Mouse (Mus musculus) frontal cortex, adult 2 months (tissue): ENCODE data around the gene Lbhd2. TPM values are rescaled to one million over a fixed set of nuclear protein-coding genes. Genes with fewer than 3 reads are reported as not detected.

Experiments used
- DNase-seq, 2 experiments: peaks; one replicate each; pipeline ENCODE4 v3.0.0; 2022; ENCODE audit warnings: low spot score in 1 of 2; ENCODE audit errors: extremely low spot score in 1 of 2
- polyA plus RNA-seq: library from polyadenylated mRNA; depleted of rRNA; stranded (reverse); fragments of >200 nt; gene quantifications from 2 replicates; pipeline ENCODE4 v1.2.3, GENCODE M21; 2012; rRNA removed

Gene Lbhd2
- polyA plus RNA-seq, 1 experiment, result 23.2 TPM

GRCm38 (mm10) chr12:111445890-111446613 is 39.4 kb downstream of the Lbhd2 start:
- DNase-seq, result no peak

- DNase-seq, result no peak
Observed at GRCm38 (mm10) chr12:111446745-111447144, 40.1 kb downstream of the Lbhd2 start.

DNA sequence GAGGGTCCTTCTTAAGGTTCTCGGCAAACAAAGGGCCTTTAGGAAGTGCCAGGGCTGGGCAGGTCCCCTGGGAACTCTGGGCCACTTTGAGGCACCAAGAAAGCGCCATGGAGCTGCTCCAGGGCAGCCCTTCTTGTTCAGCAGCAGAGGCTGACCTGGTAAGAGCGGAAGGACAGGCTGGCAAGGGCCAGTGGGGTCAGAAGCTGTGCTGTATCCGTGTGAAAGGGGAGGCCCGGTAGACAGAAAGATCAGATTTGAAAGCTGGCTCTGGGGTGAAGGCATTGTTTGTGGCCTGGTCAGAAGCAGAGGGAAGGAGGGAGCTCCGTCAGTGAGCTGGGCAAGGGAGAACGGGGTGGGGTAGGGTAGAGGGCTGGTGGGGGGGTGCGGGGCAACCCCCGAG is 40.7 kb downstream of the Lbhd2 start:
- DNase-seq, result no peak

- no peak for DNase-seq
Observed at GRCm38 (mm10) chr12:111447898-111448760, 41.5 kb downstream of the Lbhd2 start.

DNA sequence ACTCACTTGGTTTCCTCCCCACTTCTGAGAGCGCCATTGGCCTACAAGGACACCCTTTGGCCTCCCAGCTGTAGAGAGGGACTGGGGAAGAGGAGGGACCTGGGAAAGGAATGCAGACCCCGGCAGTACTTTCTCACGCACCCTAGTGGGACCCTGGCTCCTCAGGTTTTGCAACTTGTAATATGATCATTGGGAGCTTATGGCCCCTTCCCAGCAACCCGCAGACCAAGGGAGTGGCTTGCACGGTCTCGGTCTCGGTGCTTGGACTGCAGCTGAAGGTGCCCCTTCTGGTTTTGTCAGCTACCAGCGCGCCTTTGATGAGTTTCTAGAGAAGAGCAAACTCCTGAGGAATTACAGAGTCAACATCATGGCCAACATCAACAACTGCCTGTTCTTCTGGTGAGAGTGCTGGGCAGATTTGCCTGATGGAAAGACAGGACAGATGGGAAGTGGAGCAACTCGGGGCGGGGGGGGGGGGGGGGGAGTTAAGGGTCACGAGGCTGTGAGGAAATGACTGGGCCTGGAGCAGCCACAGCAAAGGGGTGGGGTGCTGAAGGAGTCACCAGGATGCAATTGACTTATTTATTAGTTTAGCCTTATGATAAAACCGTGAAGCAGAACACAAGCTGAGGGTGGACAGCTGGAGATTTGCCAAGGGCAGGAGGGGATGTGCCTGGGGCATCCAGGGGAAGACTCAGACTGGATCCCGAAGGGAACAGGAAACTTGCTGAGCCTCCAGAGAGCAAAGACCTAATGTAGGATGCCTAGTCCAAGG is 42.5 kb downstream of the Lbhd2 start:
- DNase-seq, result no peak

GRCm38 (mm10) chr12:111450359-111450758 is 43.8 kb downstream of the Lbhd2 start:
- no peak for DNase-seq

- DNase-seq, result no peak
Observed at GRCm38 (mm10) chr12:111451561-111451960, 45.0 kb downstream of the Lbhd2 start.

DNA sequence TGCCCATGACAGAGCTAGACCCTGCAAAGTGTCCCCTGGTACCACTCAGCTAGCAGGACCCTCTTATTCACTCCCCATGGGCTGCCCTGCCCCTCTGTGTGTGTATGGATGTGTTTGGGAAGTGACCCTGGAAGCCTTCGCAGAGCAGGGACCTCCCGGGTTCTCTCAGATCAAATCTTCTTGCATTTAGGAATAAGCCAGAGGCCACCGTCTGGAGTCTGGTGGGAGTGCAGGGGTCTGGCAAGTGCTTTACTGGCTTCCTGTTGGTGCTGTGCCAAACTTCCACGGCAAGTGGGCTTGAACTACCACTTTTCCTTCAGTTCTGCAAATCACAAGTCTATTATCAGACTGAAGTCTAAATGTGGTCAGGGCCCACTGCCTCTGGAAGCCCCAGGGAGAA is 47.4 kb downstream of the Lbhd2 start:
- no peak for DNase-seq

GRCm38 (mm10) chr12:111454543-111455280 is 48.1 kb downstream of the Lbhd2 start:
- no peak for DNase-seq

DNA sequence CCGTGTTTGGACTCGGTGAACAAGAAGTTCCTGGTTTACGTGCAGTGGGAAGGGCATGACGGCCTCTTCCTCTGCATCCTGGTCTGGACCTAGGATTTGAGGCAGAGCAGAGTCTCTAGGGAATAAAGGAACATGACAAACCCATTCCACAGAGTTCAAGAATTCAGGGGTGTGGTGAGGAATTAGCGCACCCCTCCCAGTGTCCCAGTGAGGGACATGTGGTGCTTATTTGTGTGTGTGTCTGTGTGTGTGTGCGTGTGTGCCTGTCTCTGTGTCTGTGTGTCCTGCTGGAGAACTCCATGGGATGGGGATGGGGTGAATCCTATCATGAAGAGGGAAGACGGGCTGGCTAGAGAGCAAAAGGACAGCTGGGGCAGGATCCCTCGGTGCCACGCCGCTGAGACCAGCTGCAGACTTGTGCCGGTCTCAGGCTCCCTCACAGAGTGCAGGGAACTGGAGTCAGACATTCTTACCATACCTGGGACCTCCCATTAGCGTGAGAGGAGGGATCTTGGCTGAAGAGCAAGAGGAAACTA is 48.8 kb downstream of the Lbhd2 start:
- no peak for DNase-seq

GRCm38 (mm10) chr12:111455860-111456259 is 49.3 kb downstream of the Lbhd2 start:
- no peak for DNase-seq

DNA sequence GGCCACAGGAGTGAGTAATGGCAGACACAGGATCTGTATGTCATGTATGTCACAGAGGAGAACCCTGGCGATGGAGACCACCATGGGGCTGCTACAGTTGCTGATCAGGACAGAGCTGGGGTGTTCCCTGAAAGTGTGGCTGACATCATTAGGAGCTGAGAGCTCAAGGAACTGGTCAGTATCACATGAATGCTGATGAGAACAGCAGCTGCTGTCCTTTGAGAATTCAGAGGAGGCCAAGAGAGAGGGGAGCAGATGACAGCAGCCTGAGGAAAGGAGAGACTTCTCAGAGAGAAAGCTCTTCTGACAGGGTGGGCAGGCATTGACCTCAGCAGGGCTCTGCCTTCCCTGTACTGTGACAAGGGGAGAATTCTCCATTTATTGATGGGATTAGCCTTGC is 51.1 kb downstream of the Lbhd2 start:
- DNase-seq, result no peak

Other genes with a start within 250 kb of the Lbhd2 start
- 28.0 and 28.5 TPM in 2 replicates for gene Traf3, start 240.4 kb upstream of the Lbhd2 start, polyA plus RNA-seq
- not detected in 2 replicates for gene 4930595D18Rik, start 222.3 kb upstream of the Lbhd2 start, polyA plus RNA-seq
- 11.3 and 15.5 TPM in 2 replicates for gene Amn, start 135.7 kb upstream of the Lbhd2 start, polyA plus RNA-seq
- 175 and 184 TPM in 2 replicates for gene Cdc42bpb, start 29.1 kb upstream of the Lbhd2 start, polyA plus RNA-seq
- gene Exoc3l4, start 10.2 kb downstream of the Lbhd2 start, polyA plus RNA-seq, result 3.8 and 4.8 TPM in 2 replicates
- 1.0 and 1.5 TPM in 2 replicates for gene Tnfaip2, start 35.7 kb downstream of the Lbhd2 start, polyA plus RNA-seq
- 6.4 and 7.4 TPM in 2 replicates for gene Gm266, start 79.0 kb downstream of the Lbhd2 start, polyA plus RNA-seq
- gene Eif5, start 131.2 kb downstream of the Lbhd2 start, polyA plus RNA-seq, result 150 and 178 TPM in 2 replicates
- 78.7 and 81.9 TPM in 2 replicates for gene Mark3, start 167.7 kb downstream of the Lbhd2 start, polyA plus RNA-seq